Mouse (Mus musculus) liver, embryonic 14.5 days (tissue): ENCODE measurements around the gene Olfr588-ps1. TPM values are rescaled to one million over a fixed set of nuclear protein-coding genes. Genes with fewer than 3 reads are reported as not detected.

Experiments used
- ATAC-seq: fragments of 200-750 bp; cut with Nextera tagmentation; 2 replicates; pipeline ENCODE4 v1.8.0; 2017; ENCODE audit warnings: moderate number of reproducible peaks, mild to moderate bottlenecking, moderate library complexity; ENCODE audit not compliant: insufficient read depth
- DNase-seq, 3 experiments: peaks; one replicate each; pipeline ENCODE4 v3.0.0-alpha.2; 2012 to 2013; ENCODE audit warnings: low read depth in 3 of 3, low spot score in 3 of 3
- H3K27ac ChIP-seq: fragments of 300-500 bp; sonication (generic); 2 replicates; pipeline ENCODE4 v1.5.1; 2014; ENCODE audit warnings: moderate library complexity, mild to moderate bottlenecking, control low read depth, inconsistent platforms
- H3K27me3 ChIP-seq: fragments of 300-500 bp; sonication (generic); 2 replicates; pipeline ENCODE4 v1.6.1; 2014; ENCODE audit warnings: mild to moderate bottlenecking, low read length, moderate library complexity; ENCODE audit not compliant: control insufficient read depth, insufficient read depth
- H3K36me3 ChIP-seq: fragments of 300-500 bp; sonication (generic); replicated peaks from 2 replicates; pipeline ENCODE4 v1.6.1; 2014; ENCODE audit warnings: low read depth; ENCODE audit not compliant: control insufficient read depth, insufficient read depth
- H3K4me1 ChIP-seq, 2 experiments: fragments of 200-500 bp in 1 of 2; fragments of 300-500 bp in 1 of 2; sonication (generic) in 1 of 2; replicated peaks; 2 replicates each; pipeline ENCODE4 v1.6.1; 2012 to 2014; ENCODE audit warnings: antibody characterized with exemption in 1 of 2, inconsistent platforms in 1 of 2, low read length in 1 of 2; ENCODE audit not compliant: control insufficient read depth in 2 of 2, insufficient read depth in 2 of 2
- H3K4me2 ChIP-seq: fragments of 300-500 bp; sonication (generic); 2 replicates; pipeline ENCODE4 v1.6.1; 2014; ENCODE audit warnings: low read depth, mild to moderate bottlenecking, control low read depth, moderate library complexity
- H3K4me3 ChIP-seq, 2 experiments: fragments of 200-500 bp in 1 of 2; fragments of 300-500 bp in 1 of 2; sonication (generic) in 1 of 2; 2 replicates each; pipeline ENCODE4 v1.5.1; 2012 to 2014; ENCODE audit warnings: low read depth in 2 of 2, low read length in 2 of 2, mild to moderate bottlenecking in 2 of 2, control low read depth in 1 of 2, inconsistent platforms in 1 of 2, moderate library complexity in 1 of 2; ENCODE audit not compliant: insufficient read depth in 1 of 2
- H3K9ac ChIP-seq: fragments of 300-500 bp; sonication (generic); replicated peaks from 2 replicates; pipeline ENCODE4 v1.6.1; 2014; ENCODE audit warnings: mild to moderate bottlenecking, control low read depth, moderate library complexity
- H3K9me3 ChIP-seq: fragments of 300-500 bp; sonication (generic); 2 replicates; pipeline ENCODE4 v1.6.1; 2016; ENCODE audit warnings: low read length, mixed read lengths; ENCODE audit not compliant: control insufficient read depth
- CTCF ChIP-seq: IDR thresholded peaks from 2 replicates; pipeline ENCODE4 v1.5.1; 2016; ENCODE audit warnings: antibody characterized with exemption, low read depth, control low read depth
- EP300 ChIP-seq: IDR thresholded peaks from 2 replicates; pipeline ENCODE4 v1.6.1; 2016; ENCODE audit warnings: antibody characterized with exemption, low read depth
- WGBS: fragments of 180-500 bp; shearing (Covaris S2); extraction: QIAGEN DNeasy Blood & Tissue Kit; methylation state at CpG from one replicate; pipeline ENCODE4 v1.1.7; 2014; ENCODE audit not compliant: insufficient replicate concordance; 5-methylcytosine and 5-hydroxymethylcytosine counted together
- polyA plus RNA-seq, 2 experiments: library from polyadenylated mRNA; depleted of rRNA in 1 of 2; stranded (reverse) in 1 of 2; unstranded in 1 of 2; fragments of >200 nt; fragmentation: Nextera tagmentation in 1 of 2; extraction: Ambion mirVana in 1 of 2; gene quantifications; 2 replicates each; pipeline versions ENCODE4 v1.2.1 to v1.2.3; 2012 to 2014

Gene Olfr588-ps1
- not detected in 2 replicates for polyA plus RNA-seq (2012; rRNA removed)
- not detected in 2 replicates for polyA plus RNA-seq (2014; fragmentation: Nextera tagmentation; extraction: Ambion mirVana)

- WGBS: 63% methylated on average over 1 of the region's 1 CpGs
- Histone ChIP-seq H3K9me3 (no peaks in the 10 kb centered on the region), H3K27me3 (no peaks in the 10 kb centered on the region), H3K4me1 (no peaks in the 10 kb centered on the region), H3K27ac (no peak within 1 kb of the TSS), H3K36me3 (no peaks in the 10 kb centered on the region), H3K4me2 (no peak within 1 kb of the TSS), H3K9ac (no peak within 1 kb of the TSS), H3K4me3 (no peak within 1 kb of the TSS)
- ATAC-seq (no peak), DNase-seq (no peak)
- TF ChIP-seq CTCF (no peak), EP300 (no peak)
These were observed at the start of gene Olfr588-ps1 for GRCm38 (mm10) chr7:103140579-103140978. TSS of gene Olfr588-ps1 (plus strand) at chr7:103140879.

GRCm38 (mm10) chr7:103097420-103097819 lies 43.3 kb upstream of the Olfr588-ps1 start, which contains the start of gene Olfr585:
TSS of gene Olfr585 (plus strand) at chr7:103097720.
- Histone ChIP-seq H3K27me3 (no peaks in the 10 kb centered on the region), H3K4me2 (no peak within 1 kb of the TSS), H3K9me3 (no peaks in the 10 kb centered on the region), H3K9ac (no peak within 1 kb of the TSS), H3K27ac (no peak within 1 kb of the TSS), H3K4me1 (no peaks in the 10 kb centered on the region), H3K4me3 (no peak within 1 kb of the TSS), H3K36me3 (no peaks in the 10 kb centered on the region)
- no peak for TF ChIP-seq CTCF
- 72% methylated on average over 1 of the region's 1 CpGs for WGBS
- no peak for ATAC-seq
- no peak for DNase-seq

DNA sequence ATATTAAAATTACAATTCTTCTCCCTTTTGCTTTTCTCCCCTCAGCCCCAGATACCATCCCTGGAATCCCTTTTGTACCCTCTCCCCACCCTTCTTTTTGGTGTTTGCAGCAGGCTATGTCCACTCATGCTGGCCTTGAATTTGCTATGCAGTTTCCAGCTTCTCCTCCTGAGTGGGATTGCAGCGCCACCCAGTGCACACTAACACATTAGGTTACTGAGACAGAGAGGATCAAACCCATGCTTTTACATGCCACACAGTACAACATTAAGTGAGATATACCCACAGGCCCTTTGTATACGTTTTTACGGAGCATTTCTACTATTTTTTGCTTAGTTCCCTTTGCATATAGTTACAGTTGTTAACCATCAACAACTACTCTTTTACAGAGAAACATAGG lies 21.3 kb upstream of the Olfr588-ps1 start:
- WGBS: 37% methylated on average over 3 of the region's 3 CpGs
- Histone ChIP-seq H3K9me3 (no peaks in the 10 kb centered on the region), H3K4me2 (no peak overlapping the region), H3K9ac (no peak overlapping the region), H3K4me1 (no peaks in the 10 kb centered on the region), H3K27me3 (no peaks in the 10 kb centered on the region), H3K4me3 (no peak overlapping the region), H3K27ac (no peak overlapping the region), H3K36me3 (no peaks in the 10 kb centered on the region)
- ATAC-seq (no peak), DNase-seq (no peak)
- TF ChIP-seq EP300: no peak
- TF ChIP-seq CTCF: peak; percentile 40; the same call in 1 of the 2 replicates

DNA sequence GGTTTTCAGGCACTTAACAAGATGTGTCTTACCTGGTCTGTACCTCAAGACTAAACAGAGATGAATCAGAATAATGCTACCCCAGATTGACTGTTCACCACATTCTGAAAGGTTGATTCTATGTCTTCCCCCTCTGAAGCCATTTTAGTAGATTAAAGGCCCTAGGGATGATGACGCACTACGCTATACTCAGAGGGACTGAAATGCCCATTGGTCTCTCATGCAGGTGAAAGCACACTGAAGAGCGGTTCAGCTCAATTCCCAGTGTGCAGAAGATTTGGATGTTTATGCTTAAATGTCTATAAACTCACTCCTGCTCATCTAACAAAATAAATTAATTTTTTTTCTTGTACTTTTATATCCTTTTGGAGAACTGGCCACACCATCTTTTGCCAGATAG lies 15.1 kb upstream of the Olfr588-ps1 start, which contains the start of gene Olfr586:
Olfr586 (minus strand) TSS at position 101 of the 400 bp plus-strand sequence.
- 73% methylated on average over 3 of the region's 3 CpGs for WGBS
- Histone ChIP-seq H3K4me2 (no peak within 1 kb of the TSS), H3K9ac (no peak within 1 kb of the TSS), H3K27ac (no peak within 1 kb of the TSS), H3K9me3 (no peaks in the 10 kb centered on the region), H3K27me3 (no peaks in the 10 kb centered on the region), H3K4me1 (no peaks in the 10 kb centered on the region), H3K36me3 (no peaks in the 10 kb centered on the region), H3K4me3 (no peak within 1 kb of the TSS)
- TF ChIP-seq CTCF (no peak), EP300 (no peak)
- DNase-seq: no peak
- no peak for ATAC-seq

DNA sequence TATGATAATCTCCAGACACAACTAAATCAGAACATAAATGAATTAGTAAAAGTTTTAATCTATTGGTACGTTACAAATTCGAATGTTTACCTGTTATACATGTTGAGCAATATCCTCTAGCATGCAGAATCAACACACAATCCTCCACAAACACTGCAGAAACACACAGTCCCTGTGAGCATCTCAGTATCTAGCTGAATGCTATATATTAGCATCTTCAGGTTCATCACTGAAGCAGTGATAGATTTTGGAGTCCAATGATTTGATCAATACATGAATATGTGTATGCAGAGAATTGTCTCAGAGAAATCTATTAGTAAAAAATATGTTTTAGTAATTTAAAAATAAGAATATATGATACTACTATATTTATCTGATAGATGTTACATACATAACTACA lies 15.6 kb downstream of the Olfr588-ps1 start, which contains the start of gene Olfr589:
Olfr589 (minus strand) TSS at position 101 of the 400 bp plus-strand sequence.
- Histone ChIP-seq H3K4me1 (no peaks in the 10 kb centered on the region), H3K27me3 (no peaks in the 10 kb centered on the region), H3K4me2 (no peak within 1 kb of the TSS), H3K36me3 (no peaks in the 10 kb centered on the region), H3K4me3 (no peak within 1 kb of the TSS), H3K27ac (no peak within 1 kb of the TSS), H3K9me3 (no peaks in the 10 kb centered on the region), H3K9ac (no peak within 1 kb of the TSS)
- DNase-seq (no peak), ATAC-seq (no peak)
- whole genome bisulfite sequencing: 39% methylated on average over 2 of the region's 2 CpGs
- TF ChIP-seq CTCF (no peak), EP300 (no peak)
